Mouse (Mus musculus): ENCODE data around the gene Rab31.

Gene Rab31

DNA sequence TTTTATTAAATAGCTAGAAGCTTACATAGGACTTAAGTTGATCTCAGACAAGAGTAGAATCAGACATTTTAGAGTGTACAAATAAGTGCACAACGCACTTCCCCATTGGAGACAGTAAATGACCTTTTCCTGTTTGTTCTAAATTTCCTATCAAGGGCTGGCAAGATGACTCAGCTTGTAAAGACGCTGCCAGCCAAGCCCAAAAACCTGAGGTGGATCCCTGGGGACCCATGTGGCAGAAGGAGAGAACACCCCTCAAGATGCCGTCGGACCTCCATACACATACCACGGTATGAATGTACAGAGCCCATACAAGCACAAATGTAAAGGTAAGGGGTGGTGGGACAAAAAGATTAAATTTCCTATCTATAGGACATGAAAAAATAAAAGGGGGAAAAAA, 35.4 kb downstream of the Rab31 start:
- no peak for DNase-seq

DNA sequence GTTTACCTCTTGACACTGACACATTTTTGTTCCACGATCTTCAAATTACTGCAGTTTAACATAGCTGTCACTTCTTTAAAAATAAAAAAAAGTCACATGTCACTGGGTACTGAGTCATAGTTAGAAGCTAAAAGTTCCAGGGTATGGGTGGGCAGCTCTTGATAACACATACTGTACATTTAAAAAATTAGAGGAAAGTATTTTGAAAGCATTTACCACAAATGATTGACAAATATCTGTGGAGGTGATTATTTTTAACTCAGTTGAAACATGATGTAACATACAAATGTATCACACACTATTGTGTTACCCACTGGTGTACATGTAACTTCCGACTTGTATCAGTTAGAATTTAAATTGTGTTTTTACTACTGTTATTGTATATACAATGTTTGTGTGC, 37.5 kb downstream of the Rab31 start:
- DNase-seq: no peak

DNA sequence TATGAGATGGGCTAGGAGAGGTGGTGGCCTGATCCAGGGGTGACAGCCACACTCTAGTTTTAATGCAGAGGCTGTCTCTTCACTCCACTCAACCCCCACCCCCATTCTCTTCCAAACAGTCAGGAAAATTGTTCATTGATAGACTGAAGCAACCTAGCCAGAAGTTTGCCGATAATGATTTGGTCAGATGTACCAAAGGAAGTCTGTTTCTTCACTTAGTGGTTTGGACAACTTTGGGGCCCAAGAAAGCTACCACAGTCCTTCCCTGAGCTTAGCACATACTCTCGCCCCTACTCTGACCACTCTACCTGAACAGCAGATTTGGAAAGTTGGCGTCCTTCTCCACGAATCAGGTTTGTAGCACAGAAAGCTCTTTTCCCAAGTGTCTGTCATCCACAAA, 39.9 kb downstream of the Rab31 start:
- DNase-seq: no peak

- DNase-seq: no peak
Observed at GRCm38 (mm10) chr17:65731710-65732109, 40.8 kb downstream of the Rab31 start.

DNA sequence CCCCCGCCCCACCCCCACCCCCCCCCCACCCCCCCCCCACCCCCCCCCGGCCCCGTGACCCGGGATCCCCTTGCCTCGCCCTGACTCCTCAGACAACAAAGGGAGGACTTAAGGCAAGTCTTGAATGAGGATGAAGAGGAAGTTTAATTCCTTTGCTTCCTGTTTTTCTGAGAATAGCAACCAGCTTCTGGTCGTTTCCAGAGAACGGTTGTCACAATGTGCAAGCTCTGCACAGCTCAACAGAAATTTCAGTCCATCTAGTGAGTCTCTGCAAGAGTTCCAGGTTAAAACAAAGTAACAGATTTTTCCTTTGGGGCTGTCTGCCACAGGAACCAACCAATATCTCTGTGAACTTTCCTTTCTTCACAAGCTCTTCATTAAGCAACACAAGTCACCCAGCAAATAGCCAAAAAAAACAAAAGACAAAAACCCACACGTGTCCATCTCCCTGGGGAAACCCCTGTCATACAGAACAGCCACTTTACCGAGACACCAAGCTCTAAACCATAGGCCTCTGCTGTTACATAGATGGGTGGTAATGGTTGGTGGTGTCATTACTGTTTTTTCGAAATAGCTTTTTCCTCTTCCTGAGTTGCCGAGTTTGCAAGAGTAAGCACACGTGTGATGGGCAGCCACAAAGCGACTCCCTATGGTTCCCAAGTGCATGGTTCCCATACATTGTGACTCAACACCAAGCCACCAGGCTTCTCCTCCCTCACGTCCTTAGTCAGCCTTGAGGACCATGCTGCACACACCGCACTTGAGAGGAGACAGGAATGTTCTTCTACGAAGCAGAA, 42.4 kb downstream of the Rab31 start:
- DNase-seq: no peak

GRCm38 (mm10) chr17:65726755-65727154, 45.8 kb downstream of the Rab31 start:
- DNase-seq: no peak

- no peak for DNase-seq
Observed at GRCm38 (mm10) chr17:65726274-65726673, 46.3 kb downstream of the Rab31 start.

DNA sequence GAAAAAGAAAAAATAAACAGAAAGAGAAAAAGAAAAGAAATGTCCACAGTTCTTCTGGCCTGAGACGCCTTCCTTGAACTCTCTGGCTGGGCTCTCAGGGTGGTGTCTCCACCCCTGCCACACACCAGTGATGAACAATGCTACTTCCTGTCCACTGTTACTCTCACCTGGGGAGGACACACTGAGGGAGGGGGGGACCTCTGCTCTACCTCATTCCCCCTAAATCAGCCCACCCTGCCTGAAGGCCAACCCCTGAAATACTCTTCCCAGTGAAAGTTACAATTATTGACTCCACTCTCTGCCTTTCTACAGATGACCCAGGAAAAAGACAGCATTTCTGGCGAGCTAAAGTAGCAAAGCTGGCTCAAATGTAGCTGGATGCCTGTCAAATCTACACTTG, 46.7 kb downstream of the Rab31 start:
- DNase-seq: no peak

GRCm38 (mm10) chr17:65725381-65725780, 47.2 kb downstream of the Rab31 start:
- DNase-seq: no peak

DNA sequence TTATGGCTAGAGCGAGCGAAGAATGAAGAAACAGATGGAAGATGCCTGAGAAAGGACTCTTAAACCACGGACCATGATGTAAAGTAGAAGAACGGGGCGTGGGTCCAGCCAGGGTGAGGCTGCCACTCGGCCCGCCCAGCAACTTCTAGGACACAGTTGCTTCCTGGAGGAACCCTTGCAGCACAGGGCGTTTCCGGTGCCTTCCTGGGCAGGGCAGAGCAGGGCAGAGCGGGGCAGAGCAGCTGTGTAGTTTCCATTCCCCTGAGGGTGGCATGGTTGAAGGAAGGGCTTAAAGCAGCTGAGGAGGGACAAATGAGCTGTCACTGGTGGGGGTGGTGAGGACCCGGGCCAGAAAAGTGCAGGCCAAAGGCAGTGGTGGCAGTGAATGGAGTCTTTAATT, 48.3 kb downstream of the Rab31 start:
- DNase-seq: no peak

DNA sequence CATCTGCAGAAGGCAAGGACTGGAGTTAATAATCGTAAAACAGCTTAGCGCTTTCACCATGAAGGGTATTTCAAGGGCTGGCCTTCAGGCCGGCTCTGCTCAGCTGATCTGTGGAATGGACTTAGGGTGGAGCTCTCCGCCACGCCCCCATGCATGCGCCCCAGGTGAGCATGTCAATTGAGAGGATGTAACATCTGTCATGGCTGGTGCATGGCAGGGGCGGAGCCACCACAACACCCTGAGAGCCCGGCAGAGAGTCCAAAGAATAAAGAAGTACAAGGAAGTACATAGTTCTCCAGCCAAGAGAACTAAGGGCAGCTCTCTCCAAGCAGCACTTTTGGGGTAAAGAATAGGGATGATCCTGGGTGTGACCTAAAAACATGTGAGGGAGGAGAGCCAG, 48.9 kb downstream of the Rab31 start:
- DNase-seq: no peak

DNA sequence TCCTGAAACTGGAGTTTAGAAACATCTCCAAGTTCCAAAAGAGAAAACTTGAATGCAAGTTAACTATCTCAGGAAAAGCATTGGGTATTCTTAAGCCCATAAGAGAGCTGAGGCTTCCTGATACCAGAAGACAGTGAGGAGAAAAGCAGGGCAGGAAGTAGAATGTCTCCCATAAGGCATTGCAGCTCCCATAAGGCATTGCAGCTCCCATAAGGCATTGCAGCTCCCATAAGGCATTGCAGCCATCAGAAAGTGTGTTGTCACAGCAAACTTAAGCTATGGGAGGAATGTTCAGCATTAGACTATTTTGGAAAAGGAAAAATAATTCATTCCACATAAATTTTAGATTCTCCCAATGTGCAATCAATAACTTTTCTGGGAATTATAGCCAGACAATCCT, 51.2 kb downstream of the Rab31 start:
- no peak for DNase-seq

GRCm38 (mm10) chr17:65719826-65720225, 52.7 kb downstream of the Rab31 start:
- DNase-seq: no peak

GRCm38 (mm10) chr17:65718578-65718977, 54.0 kb downstream of the Rab31 start:
- DNase-seq: no peak

DNA sequence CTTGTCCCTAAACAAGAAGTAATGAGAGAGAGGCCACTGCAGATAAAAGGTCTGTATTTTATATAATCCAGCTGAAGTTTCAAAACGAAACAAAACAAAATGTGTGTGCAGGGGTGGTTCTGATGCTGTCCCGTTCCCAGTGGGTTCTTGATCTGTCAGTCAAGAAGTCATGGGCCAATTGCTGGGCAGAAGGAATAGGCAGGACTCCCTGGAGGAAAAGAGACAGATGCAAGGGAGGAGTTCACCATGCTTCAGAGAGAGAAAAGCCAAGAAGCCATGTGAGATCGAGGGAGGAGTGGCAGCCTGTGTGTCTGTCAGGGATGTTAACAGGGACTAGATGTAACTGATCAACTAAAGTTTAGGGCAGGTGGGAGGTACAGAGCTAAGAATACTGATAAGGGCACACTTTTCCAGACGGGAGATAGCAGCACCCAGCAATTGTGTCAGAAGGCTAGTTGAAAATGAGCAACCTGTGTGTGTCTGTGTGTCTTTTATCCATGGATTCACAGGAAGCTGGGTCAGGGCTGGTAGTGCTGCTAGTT, 54.8 kb downstream of the Rab31 start:
- DNase-seq: peak; percentile 44 to 52

- no peak for DNase-seq
Observed at GRCm38 (mm10) chr17:65714060-65714459, 58.5 kb downstream of the Rab31 start.

- peak; percentile 78 to 87 for DNase-seq
Observed at GRCm38 (mm10) chr17:65712861-65713535, 59.6 kb downstream of the Rab31 start.

DNA sequence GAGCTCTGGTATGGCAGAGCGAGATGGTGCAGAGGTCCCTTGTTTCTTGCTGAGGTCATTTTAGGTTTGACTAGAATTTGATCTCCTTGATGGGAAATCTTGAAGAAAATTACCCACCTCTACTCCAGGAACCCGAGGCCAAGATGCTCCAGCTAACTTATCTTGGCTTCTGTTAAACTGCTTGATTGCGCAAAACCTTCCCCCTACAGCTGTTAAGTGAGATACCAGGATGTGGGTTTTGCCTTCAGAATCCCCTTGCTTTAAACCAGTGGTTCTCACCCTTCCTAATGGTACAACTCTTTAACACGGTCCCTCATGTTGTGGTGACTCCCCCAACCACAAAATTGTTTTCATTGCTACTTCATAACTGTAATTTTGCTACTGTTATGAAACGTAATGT, 60.8 kb downstream of the Rab31 start:
- no peak for DNase-seq

GRCm38 (mm10) chr17:65710576-65710975, 62.0 kb downstream of the Rab31 start:
- DNase-seq: no peak

DNA sequence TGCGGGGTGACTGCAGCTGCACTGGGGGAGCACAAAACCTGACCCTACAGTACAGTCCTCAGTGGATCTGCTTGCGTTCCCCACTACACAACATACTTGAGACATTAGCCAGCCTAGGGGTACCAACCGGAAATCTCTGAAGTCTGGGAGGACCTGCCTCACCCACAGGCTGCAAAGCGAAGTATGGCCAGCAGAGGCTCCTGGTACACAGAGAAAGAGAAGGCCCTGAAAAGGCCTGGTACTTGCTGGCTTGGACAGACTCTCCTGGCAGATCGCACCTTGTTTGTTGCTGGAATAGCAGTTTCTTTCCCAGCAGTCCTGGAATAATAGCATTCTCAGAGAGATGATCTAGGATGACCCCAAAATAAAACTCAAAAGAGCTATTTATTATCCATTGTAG, 66.3 kb downstream of the Rab31 start:
- DNase-seq: peak; percentile 89 to 90

GRCm38 (mm10) chr17:65703527-65704391, 68.8 kb downstream of the Rab31 start:
- no peak for DNase-seq

DNA sequence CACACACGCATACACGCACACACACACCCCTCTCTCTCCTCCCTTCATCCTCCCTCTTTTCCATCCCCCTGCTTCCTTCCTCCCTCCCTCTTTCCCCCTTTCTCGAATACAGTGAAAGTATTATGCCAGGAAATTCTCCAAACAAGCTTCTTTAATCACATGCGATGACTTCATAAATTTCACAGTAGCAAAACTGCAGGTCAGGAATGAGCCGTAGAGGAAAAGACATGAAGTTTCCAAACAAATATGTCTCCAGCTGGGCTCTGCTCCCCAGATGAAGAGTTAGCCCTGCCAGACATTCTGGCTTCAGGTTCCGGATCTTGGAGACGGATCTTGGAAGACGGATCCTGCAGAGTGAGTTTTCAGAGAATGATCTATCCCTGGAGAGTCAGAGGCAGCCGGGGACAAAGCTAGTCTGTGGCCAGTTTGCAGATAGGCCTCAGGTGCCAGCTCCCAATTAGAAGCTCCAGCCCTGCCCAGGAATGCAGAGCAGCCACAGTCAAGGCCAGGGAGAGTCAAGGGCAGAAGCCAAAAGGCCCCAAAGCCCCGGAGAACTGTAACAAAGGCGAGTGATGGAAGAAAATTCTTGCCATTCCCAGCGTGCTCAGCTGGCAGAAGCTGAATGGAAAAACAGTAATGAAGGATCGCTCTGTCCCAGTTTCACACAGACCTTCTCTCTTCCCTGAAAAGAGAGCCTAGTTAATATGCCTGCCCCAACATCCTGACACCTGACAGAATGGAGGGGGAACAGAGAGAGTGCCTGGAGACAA, 70.6 kb downstream of the Rab31 start:
- peak; percentile 69 to 79 for DNase-seq

All from cerebellum, postnatal 10 days (tissue).